Mouse (Mus musculus) embryonic stem cell, embryonic (primary cell): ENCODE measurements around the gene Ak1.

Source experiments
- CTCF ChIA-PET, 4 experiments: fragments of 300-600 bp in 2 of 4; fragments of 350-600 bp in 2 of 4; sonication (Branson Sonifier 250); formaldehyde crosslinking; loops; one replicate each; lab custom pipeline; 2022; ENCODE audit warnings: inconsistent platforms in 2 of 4; lab: Charles Lee
- POLR2A ChIA-PET, 4 experiments: fragments of 300-600 bp in 2 of 4; fragments of 350-600 bp in 2 of 4; sonication (Branson Sonifier 250); formaldehyde crosslinking; loops; one replicate each; lab custom pipeline; 2022; ENCODE audit warnings: antibody characterized with exemption in 4 of 4, inconsistent platforms in 1 of 4; lab: Charles Lee

The Ak1 gene

DNA sequence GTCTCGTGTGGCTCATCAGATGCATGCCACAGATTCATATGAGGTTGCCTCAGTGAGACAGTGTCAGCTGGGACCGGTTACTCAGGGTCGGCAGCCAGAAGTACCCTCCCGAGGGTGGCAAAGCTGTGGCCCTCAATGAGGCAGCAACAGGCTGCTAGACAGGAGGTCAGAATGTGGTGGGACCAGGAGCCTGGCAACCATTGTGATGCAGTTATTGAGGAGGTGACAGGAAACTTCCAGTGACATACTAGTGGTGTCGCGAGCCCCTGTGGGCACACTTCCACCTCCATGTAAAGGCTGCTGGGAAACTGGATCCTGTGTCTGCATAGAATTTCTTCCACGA, at the start of gene Ak1:
Gene Ak1 (plus strand): TSS at position 242 of the 343 bp plus-strand sequence.
- CTCF ChIA-PET: interaction anchor here in 2 of 4 experiments (0.6 to 0.8 kb wide), 2 partner anchors 11 to 18 kb away, joined by 3 read pairs; no protein-coding TSS in a partner anchor
- POLR2A ChIA-PET: interaction anchor here in 2 of 4 experiments (1.1 to 1.2 kb wide), 3 partner anchors 8 to 36 kb away, joined by 3 to 4 read pairs (median 3); no protein-coding TSS in a partner anchor

DNA sequence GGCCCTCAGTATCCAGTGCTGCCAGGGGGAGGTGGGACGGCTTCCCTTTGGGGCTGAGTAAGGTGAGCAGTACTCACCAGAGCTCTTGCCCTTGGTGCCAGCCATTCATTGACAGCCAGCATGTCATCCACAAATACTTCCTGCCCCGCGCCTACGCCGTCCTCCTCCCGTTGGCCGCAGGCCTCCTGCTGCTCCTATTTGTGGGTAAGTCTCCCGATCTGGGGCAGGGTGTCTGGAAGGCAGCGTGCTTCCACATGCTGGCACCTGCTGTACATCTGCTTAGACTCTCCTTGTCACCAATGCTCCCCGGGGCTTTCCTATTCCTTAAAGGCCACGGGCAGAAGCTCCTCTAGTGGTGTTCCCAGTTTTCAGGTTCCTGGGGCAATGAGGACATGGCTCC, 49.4 kb upstream of the Ak1 start:
- ChIA-PET POLR2A (interaction anchor here in 3 of 4 experiments (0.8 to 2.1 kb wide), 5 partner anchors 11 to 121 kb away, joined by 3 to 7 read pairs (median 3); no protein-coding TSS in a partner anchor), CTCF (interaction anchor here in 3 of 4 experiments (0.6 to 4.0 kb wide), 6 partner anchors 11 to 422 kb away, joined by 3 to 29 read pairs (median 3); partner anchors contain the start of gene St6galnac4 (in 2 of the 3))

DNA sequence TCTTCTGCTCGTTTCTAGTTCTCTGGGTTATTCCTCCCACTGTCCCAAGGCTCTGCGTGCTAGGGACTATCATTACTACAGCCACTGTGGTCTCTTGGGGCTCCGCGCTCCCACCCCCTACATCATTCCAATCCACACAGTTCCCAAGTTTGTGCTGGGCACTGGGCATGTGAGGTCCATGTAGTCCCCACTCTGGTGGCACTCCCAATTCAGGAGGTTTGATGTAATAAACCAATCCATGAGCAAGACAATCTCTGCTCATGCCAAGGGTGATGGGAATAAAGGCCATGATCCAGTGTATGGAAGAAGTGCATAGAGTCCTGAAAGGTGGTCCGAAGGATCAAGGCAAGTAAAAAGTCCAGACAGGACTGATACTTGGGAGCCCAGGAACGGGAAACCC, 47.1 kb upstream of the Ak1 start, which contains the start of gene Pip5kl1:
Gene Pip5kl1 (plus strand): TSS at position 301 of the 400 bp plus-strand sequence.
- CTCF ChIA-PET: interaction anchor here (0.6 to 2.6 kb wide), 57 partner anchors 8 to 440 kb away, joined by 3 to 27 read pairs (median 4); partner anchors contain the start of genes Eng (in 1 of the 4), St6galnac4 (in 1 of the 4) and Tor2a (in 1 of the 4)

DNA sequence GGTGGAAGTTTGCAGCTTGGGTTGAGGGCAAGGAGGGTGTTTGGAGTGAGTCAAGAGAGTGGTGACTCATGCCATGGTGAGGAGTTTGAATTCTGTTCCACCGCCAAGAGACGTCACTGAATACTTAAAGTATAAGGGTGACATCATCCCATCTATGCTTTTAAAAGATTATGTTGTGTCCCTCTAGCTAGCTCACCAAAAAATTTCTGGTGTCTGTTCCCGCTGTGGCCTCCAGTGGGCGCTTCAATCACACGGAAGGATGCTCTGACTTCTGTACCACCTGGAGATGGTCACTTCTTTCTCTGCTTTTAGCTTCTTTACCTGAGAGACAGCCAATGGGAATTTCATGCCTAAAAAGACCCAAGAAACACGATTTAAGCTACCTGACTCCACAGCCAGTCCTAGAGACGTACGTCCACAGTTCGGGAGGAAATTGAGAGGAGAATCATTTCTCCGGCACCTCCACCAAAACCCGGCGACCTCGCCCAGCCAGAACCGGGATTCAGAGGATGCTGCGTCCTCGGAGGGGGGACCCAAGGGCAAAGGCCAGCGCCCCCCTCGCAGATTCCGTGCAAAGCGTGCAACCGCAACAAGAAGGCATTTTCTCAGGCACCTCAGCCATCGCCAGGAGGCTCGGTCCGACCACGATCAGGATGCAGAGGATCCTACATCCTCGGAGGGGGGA, 46.5 kb upstream of the Ak1 start:
- POLR2A ChIA-PET: interaction anchor here (0.6 to 2.1 kb wide), 16 partner anchors 8 to 152 kb away, joined by 3 to 10 read pairs (median 4); partner anchors contain the start of genes St6galnac4 (in 2 of the 4) and Eng (in 1 of the 4)
- CTCF ChIA-PET: interaction anchor here (0.6 to 2.6 kb wide), 62 partner anchors 8 to 502 kb away, joined by 3 to 27 read pairs (median 4); partner anchors contain the start of genes Eng (in 1 of the 4), St6galnac4 (in 1 of the 4) and Tor2a (in 1 of the 4)

More for the DNA sequence above, 47.1 kb upstream of the Ak1 start, which contains the start of gene Pip5kl1:
- POLR2A ChIA-PET: interaction anchor here (0.6 to 2.1 kb wide), 17 partner anchors 8 to 405 kb away, joined by 3 to 10 read pairs (median 3); partner anchors contain the start of genes St6galnac4 (in 2 of the 4) and Eng (in 1 of the 4)

DNA sequence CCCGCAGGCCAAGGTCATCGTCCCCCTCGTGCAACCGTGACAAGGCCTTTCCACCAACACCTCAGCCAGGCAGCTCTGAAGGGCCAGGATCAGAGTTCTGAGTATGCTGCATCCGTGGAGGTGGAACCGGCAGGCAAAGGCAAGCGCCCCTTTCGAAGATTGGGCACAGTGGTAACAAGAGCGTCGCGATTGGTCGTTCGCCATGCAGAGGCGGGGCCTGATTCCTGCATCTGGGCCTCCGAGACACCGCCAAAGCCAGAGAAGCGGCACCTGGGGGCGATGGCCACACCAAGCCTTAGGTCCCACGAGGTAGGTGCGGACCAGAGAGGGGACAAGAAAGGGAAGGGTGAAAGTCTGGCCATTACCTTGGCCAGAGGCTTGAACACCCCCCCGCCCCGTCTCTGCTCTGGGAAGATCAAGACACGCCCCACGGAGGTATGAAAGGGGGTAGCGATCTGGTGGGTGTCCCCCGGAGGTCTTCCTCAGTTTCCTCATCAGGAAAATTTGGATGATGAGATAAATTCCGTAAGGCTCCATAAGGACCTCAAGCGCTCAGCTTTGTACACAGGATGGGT, 45.9 kb upstream of the Ak1 start, which contains the start of gene 9430097D07Rik:
Gene 9430097D07Rik (minus strand): TSS at position 99 of the 575 bp plus-strand sequence.
- ChIA-PET POLR2A (interaction anchor here in 3 of 4 experiments (0.8 to 2.1 kb wide), 18 partner anchors 7 to 113 kb away, joined by 3 to 10 read pairs (median 3); partner anchors contain the start of genes St6galnac4 (in 2 of the 3) and Eng (in 1 of the 3)), CTCF (interaction anchor here (0.6 to 2.6 kb wide), 46 partner anchors 8 to 501 kb away, joined by 3 to 27 read pairs (median 4); partner anchors contain the start of genes St6galnac4 (in 1 of the 4) and Tor2a (in 1 of the 4))

DNA sequence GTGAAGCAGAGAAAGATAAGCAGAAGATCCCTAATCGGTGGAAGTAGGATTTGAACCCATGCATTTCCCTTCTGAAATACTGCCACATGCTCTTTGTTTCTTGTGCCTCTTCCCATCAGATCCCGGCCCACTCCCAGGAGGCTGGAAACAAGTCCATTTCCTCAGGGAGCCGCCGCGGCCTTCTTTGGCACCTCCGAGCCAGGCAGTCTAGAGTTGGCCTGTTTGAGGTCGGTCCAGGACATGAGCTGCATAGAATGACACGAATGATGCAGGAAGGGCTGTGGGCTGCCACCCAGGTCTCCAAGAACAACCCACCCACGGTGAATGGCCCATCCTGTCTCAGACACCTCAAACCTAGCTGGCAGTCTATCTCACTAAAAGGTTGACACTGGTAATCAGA, 45.0 kb upstream of the Ak1 start:
- POLR2A ChIA-PET: interaction anchor here in 3 of 4 experiments (0.6 to 1.7 kb wide), 10 partner anchors 9 to 92 kb away, joined by 3 to 4 read pairs (median 3); partner anchors contain the start of gene St6galnac4 (in 2 of the 3)

DNA sequence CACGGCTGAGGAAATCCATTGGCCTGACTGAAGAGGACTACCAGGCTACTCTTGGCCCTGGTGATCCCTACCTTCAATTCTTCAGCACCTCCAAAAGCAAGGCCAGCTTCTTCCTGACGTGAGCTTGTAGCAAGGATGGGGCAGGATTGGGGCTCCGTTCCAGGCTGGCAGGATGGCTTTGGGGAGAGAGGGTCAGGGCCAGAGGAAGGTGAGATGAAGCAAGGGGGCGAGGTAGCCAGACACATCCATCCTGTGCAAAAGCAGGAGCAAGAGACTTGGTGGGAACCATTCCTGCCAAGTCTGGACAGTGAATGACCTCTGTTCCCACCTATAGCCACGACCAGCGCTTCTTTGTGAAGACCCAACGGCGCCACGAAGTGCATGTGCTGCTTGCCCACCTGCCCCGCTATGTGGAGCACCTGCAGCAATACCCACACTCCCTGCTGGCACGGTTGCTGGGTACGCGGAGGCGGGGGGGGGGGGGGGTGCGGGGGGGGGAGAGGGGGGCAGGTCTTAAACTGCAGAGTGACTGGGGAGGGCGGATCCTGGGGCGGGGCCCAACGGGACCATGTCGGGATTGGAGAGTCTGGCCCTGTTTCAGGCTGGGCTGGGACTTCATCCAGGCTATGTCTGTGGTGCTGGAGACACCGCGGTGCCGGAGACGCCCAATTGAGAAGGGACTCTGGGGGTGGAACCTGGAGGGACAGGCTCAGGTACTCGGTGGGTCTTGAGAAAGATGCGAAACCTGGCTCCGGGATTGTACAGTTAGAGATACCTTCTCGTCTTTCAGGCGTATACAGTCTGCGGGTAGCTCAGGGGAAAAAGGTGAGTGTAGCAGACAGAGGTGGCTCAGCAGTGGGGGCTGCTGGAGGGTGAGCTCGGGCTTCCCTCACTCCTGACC, 43.2 kb upstream of the Ak1 start:
- ChIA-PET CTCF (interaction anchor here in 2 of 4 experiments (0.5 to 1.1 kb wide), 7 partner anchors 9 to 174 kb away, joined by 3 to 4 read pairs (median 3); partner anchors contain the start of gene St6galnac4 (in 1 of the 2)), POLR2A (interaction anchor here in 3 of 4 experiments (0.6 to 1.4 kb wide), 6 partner anchors 8 to 142 kb away, joined by 3 to 5 read pairs (median 4); partner anchors contain the start of gene Dpm2 (in 1 of the 3))

More for the DNA sequence above, 45.0 kb upstream of the Ak1 start:
- CTCF ChIA-PET: interaction anchor here in 2 of 4 experiments (0.6 to 2.1 kb wide), 10 partner anchors 10 to 281 kb away, joined by 3 to 6 read pairs (median 3); no protein-coding TSS in a partner anchor

DNA sequence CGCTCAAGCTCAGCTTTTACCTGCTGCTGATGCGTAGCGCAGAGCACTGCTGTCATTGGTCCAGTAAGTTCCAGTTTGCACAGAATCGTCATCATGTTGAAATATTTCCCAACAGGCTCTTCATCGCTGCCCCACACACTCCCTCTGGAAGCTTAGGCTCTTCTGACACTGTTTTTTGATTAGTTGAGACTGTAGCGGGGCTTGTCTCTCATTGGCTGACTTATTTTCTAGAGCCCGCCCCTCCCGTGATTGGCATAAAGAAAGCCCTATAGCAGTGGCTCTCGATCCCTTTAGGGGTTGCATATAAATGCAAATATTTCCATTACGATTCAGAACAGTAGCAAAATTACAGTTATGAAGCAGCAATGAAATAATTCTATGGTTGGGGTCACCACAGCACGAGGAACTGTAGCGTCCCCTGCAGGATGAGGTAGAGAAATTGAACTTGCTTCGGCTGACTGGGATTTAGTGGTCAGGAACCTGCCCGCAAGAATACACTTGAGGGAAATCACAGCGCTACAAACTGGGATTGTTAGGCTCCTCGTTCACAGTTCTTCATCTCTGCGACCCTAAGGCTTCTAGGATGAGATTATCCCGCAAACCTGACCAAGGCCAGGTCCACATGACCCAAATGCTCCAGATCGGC, 40.0 kb upstream of the Ak1 start:
- ChIA-PET CTCF (interaction anchor here in 2 of 4 experiments (0.9 to 1.8 kb wide), 4 partner anchors 25 to 272 kb away, joined by 3 to 5 read pairs (median 4); no protein-coding TSS in a partner anchor), POLR2A (interaction anchor here in 2 of 4 experiments (1.0 to 2.3 kb wide), 5 partner anchors 11 to 77 kb away, joined by 3 to 8 read pairs (median 4); partner anchors contain the start of gene Dpm2 (in 1 of the 2))

DNA sequence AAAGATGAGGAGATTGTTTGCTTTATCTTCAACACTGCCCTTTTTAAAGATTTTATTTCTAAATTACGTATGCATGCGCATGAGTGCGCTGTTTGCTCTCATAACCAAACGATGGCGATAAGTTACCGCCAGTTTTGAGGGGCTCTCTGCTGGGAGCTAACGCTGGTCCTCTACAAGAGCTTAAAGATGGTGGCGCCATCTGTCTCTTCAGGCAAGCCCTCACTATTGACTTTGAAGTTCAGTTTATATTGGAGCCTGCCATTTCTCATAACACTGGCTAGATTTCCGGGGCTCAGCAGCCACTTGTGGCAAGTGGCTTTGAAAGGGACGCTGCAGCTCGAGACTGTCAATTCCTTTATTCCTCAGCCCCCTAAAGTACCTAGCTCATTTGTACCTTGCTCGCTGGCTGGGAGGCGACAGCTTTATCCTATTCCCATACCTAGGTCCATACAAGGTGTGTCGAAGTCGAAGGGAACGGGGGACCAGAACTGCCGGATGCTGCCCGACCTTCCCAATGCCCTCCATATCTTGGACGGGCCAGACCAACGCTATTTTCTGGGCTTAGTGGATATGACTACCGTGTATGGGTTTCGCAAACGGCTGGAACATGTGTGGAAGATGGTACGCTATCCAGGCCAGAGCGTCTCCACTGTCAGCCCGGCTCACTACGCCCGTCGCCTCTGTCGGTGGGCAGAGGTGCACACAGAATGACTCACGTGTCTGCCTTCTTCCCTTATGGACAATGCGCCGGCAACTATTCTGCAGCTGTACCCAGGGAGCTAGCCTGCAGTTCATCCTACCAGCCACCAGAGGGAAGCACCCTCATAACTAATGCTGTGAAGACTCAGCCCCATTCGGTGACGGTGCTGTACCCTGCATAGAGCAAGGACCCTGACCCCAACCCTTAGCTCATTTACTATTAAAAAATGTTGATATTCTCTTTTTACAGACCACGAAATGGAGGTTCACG, 38.4 kb upstream of the Ak1 start:
- POLR2A ChIA-PET: interaction anchor here (0.6 to 2.3 kb wide), 54 partner anchors 8 to 445 kb away, joined by 3 to 14 read pairs (median 4); partner anchors contain the start of genes Dpm2 (in 3 of the 4) and Pip5kl1 (in 3 of the 4)
- CTCF ChIA-PET: interaction anchor here (0.5 to 2.4 kb wide), 109 partner anchors 8 to 582 kb away, joined by 3 to 32 read pairs (median 5); partner anchors contain the start of genes 9430097D07Rik (in 4 of the 4), Pip5kl1 (in 4 of the 4), Dpm2 (in 2 of the 4) and Eng (in 2 of the 4)

DNA sequence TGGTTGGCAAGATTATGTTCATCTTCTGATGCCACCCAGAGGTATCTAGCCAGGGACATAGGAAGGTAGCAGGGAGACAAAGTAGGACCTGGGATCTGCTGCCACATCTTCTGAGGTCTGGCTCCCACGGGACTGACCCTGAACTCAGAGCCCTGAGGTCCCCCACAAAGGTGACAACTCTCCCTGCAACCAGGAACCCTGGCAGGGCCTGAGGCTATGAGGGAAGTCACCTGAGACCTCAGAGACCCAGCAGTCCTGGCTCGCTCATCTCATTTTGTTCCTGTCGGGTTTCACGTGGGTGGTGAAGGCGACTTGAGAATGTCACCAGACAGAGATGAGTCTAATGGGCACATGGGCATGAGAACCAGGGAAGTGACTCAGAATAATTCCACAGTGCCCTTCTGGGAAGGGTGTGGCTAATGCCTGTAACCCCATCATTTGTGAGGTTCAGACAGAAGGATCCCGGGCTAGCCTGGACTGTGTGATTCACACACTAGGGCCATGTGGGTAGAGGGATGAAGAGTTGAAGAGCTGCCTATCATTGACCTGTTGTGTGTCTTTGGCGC, 36.3 kb upstream of the Ak1 start:
- ChIA-PET POLR2A (interaction anchor here in 2 of 4 experiments (1.1 to 2.1 kb wide), 4 partner anchors 9 to 104 kb away, joined by 3 to 12 read pairs (median 4); no protein-coding TSS in a partner anchor), CTCF (interaction anchor here in 1 of 4 experiments (0.7 kb wide), 1 partner anchor 16 kb away, joined by 3 read pairs; no protein-coding TSS in a partner anchor)

DNA sequence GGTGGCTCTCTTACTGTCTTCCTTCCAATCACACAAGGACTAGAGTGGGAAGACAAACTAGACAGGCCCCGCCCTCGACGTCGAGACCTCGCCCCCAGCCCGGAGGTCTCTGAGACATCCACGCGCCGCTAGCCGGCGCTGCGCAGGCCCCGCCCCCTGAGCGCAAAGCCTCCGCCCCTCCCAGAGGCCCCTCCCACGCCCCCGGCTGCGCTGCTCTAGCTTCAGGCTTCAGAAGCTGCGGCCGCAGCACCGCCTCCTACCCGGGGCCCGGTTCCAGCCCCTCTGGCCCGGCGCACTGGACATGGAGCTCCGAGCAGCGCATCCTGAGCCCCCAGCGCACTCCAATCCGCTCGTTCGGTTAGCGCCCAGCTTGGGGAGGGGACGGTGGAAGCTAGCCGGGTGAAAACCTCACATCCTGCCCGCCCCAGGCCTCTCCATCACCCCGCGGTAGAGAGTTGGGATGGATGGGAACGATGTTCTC, 34.6 kb upstream of the Ak1 start, which contains the start of gene St6galnac4:
Gene St6galnac4 (plus strand): TSS at position 225 of the 481 bp plus-strand sequence.
- CTCF ChIA-PET: interaction anchor here in 3 of 4 experiments (0.5 to 3.5 kb wide), 32 partner anchors 8 to 673 kb away, joined by 3 to 16 read pairs (median 5); partner anchors contain the start of genes 9430097D07Rik (in 1 of the 3) and Pip5kl1 (in 1 of the 3)
- POLR2A ChIA-PET: interaction anchor here (0.6 to 2.6 kb wide), 40 partner anchors 9 to 784 kb away, joined by 3 to 12 read pairs (median 3); partner anchors contain the start of genes 9430097D07Rik (in 2 of the 4), Pip5kl1 (in 2 of the 4), Slc25a25 (in 2 of the 4) and Dpm2 (in 1 of the 4)

DNA sequence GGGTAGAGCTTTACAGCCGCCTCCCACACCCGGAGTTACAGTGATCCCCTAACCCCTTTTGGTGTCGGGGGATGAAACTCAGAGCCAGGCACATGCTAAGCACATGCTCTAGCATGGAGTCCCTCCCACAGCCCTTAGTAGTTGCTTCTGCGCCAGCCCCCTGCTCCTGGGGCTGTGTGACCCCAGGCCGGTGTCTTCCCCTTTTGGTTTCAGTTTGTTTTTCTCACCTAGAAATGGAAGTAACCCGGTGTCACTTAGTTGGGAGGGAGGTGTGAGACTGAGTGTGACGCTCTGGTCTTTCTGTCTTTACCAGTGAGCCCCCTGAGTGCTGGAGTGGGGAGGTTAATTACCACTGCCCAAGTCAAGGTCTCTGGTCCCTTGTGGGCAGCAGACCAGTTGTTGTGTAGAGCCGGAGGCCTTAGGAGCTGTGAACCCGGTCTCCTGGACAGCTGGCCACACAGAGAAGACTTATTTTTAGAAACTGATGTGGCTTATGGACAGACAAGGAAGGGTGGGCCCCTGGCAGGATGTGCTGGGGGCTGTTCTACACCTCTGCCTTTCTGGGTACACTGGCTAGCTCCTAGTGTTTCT, 33.7 kb upstream of the Ak1 start:
- ChIA-PET POLR2A (interaction anchor here in 3 of 4 experiments (0.6 to 2.6 kb wide), 14 partner anchors 11 to 270 kb away, joined by 3 to 11 read pairs (median 3); partner anchors contain the start of genes 9430097D07Rik (in 1 of the 3), Dpm2 (in 1 of the 3) and Pip5kl1 (in 1 of the 3)), CTCF (interaction anchor here in 3 of 4 experiments (0.6 to 3.5 kb wide), 15 partner anchors 11 to 674 kb away, joined by 3 to 12 read pairs (median 7); no protein-coding TSS in a partner anchor)

DNA sequence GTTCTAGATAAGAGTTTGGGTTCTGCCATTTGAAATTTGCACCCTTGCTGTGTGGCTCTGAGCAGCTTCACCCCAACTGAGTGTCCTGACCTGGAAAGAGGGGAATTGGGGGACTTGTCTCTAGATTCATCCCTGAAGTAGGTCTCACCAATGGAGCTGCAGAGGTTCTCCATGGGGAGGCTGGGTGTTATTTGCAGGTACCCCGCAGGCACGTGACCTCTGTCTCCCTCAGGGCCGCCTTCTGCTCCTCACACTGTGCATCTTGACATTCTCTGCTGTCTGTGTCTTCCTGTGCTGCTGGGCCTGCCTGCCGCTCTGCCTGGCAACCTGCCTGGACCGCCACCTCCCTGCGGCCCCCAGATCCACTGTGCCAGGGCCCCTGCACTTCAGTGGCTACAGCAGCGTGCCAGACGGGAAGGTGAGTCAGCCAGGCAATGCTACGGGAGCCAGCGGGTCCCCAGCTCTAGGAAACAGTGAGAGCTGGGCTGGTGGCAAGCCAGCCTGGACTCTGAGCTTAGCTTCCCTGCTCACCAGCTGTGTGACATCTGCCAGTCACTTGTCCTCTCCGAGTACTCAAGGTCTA, 32.3 kb upstream of the Ak1 start:
- CTCF ChIA-PET: interaction anchor here in 2 of 4 experiments (0.9 to 3.5 kb wide), 6 partner anchors 10 to 339 kb away, joined by 3 to 9 read pairs (median 3); partner anchors contain the start of genes Pip5kl1 (in 1 of the 2) and St6galnac6 (in 1 of the 2)
- POLR2A ChIA-PET: interaction anchor here in 1 of 4 experiments (0.6 to 1.7 kb wide), 3 partner anchors 11 to 49 kb away, joined by 3 read pairs; no protein-coding TSS in a partner anchor
